Mouse (Mus musculus): ENCODE measurements at regions not wholly inside any gene's neighbourhood (a gene's known extent, or its start where the extent isn't known, plus 50 kb on each side); places are given as distances from the start of the nearest gene placed in this dataset.

DNA sequence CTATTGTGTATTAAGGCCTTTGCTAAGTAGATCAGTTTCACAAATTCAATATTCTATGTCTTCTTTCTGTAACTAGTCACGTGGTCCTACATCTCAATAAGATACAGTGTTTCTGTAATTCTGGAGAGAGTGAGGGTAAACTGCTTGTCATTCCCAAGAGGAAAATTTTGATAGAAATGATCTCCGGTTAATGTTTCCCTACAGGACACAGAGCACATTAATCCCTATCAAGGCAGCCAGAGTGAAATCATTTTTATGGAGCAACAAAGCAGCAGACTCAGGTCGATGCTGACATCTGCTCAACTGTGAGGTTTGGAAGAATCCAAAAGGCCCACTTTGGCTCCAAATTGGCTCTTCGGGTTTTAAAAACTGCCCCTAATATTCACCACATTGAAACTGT lies 451.7 kb downstream of the Arl4a start:
- no peak for DNase-seq

GRCm38 (mm10) chr12:39577610-39578009 lies 460.2 kb downstream of the Arl4a start:
- no peak for DNase-seq

DNA sequence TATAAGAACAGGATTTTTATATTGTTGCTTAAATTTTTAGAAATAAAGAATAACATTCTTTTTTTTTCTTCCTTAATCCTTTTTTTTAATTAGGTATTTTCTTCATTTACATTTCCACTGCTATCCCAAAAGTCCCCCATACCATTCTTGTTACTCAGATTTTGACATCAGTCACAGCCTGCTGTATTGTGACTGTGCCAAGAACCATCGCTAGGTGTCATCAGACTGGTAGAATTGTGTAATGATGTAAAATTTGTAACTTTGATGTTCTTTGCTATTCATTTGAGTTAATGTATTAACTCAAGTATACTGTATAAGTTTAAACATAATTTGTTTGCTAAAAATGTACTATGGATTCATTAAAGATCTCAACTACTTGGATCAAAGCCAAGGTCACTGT lies 465.0 kb downstream of the Arl4a start:
- DNase-seq, result no peak

DNA sequence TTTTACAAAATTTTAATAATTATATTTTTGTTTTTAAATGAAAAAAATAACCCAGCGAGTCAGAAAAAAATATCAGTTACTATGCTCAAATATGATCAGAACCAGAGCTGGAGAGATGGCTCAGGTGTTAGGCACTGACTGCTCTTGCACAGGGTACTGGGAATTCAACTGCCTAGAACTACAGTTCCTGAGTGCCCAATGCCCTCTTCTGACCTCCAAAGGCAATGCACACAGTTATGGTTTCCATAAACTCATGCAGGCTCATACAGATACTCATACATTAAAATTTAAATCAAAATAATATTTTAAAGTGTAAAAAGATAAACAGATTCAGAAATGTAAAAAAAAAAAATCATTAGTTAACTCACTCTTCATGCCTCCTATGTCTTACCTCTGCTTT lies 465.7 kb downstream of the Arl4a start:
- no peak for DNase-seq

DNA sequence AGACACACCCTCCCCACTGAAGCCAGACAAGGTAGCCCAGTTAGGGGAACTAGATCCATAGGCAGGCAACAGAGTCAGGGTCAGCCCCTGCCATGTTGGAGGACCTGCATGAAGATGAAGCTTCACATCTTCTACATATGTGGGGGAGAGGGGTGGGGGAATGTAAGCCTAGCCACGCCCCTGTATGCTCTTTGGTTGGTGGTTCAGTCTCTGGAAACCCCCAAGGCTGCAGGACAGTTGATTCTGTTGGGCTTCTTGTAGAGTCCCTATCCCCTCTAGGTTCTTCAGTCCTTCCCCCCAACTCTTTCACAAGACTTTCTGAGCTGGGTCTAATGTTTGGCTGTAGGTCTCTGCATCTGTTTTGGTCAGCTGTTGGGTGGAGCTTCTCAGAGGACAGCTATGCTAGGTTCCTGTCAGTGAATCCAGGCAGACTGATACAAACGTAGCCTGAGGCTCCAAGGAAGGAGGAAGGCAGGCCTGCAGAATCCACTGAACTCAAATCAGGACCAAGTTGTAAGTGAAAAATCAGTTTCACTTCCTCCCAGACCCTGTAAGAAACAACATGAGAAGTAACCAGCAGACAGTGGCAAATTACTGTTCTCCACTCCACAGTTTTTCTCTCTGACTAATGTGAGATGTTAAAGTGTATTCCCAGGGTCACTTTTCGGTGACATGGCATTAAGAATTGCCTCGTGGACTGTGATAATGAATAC lies 476.9 kb downstream of the Arl4a start:
- no peak for DNase-seq

GRCm38 (mm10) chr12:39558491-39558890 lies 479.3 kb downstream of the Arl4a start:
- DNase-seq, result no peak

DNA sequence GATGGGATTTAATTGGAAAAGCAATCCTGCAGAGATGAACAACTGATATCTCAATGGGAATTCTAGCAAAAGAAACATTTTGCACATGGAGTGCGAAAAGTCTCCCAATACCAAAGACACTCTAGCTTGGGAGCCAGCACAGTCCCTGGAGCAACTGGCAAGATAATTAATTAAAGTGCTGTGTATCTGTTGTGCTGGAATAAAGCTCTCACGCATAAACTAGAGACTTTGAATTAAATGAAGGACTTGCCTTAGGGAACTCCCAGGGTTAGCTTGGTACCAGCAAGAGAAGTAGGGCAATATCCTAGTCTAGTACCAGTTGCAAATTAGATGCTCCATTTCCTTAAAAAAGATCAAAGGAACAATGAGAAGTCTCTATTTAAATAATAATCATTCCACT lies 501.5 kb downstream of the Arl4a start:
- DNase-seq, result no peak

DNA sequence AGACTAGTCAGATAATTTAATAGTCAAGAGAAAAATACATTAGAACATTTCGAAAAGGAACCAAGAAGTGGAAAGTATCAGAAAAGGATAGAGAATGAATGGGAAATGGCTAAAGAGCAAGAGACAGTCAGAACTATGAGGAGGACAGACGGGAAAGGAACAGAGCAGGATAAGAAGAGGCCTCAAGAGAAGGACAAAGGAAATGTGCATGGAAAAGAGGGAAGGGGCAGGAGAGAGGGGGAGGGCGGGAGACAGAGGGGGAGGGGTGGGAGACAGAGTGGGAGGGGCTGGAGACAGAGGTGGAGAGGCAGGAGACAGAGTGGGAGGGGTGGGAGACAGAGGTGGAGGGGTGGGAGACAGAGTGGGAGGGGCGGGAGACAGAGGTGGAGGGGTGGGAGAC lies 509.7 kb downstream of the Arl4a start:
- no peak for DNase-seq

DNA sequence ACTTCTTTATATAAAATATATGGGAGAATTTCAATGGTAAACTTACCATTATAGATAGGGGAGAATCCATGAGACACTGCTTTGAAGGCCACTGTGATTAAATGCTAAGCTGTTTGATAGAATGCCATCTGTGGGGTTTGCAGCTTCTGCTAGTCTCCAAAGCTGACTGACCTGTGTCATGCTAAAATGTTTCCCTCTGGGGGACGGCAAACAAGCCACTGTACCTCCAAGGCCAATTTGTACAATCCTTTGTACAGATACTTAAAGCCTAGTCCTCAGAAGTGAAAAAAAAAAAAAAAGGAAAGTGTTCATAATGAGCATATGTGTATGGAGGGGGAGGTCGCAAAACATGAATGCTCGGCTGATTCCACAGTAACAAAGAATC lies 510.6 kb downstream of the Arl4a start:
- no peak for DNase-seq

DNA sequence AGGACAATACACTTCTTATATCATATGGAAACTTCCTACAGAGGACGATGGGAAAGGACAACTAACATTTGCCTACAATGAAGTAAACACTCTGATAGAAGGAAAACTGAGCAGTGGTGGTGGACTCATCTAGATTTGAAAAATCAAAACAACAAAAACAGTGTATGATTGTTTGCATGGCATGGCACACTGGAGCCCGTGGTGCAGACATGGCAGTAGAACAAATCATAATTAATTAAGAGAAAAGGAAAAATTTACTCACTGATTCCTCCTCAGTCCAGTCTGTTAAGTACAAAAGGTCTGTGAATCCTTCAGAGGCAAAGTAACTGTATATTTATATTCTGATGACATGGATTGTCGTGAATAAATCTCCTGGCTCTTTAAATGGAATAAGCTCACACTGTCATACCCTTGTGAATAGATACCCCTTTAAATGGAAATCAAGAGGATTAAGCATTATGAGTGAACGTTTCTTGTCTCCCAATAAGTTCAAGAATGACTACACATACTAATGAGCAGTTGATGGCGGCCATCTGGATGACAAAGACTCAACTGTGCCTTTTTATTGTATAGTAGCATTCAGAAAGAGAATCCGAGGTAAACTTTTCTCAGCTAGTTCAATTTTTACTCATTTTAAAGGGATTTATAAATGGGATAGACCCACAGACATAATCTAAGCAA lies 511.1 kb downstream of the Arl4a start:
- DNase-seq, result no peak

- no peak for DNase-seq
Measured at GRCm38 (mm10) chr12:39515690-39516089, 522.1 kb downstream of the Arl4a start.

DNA sequence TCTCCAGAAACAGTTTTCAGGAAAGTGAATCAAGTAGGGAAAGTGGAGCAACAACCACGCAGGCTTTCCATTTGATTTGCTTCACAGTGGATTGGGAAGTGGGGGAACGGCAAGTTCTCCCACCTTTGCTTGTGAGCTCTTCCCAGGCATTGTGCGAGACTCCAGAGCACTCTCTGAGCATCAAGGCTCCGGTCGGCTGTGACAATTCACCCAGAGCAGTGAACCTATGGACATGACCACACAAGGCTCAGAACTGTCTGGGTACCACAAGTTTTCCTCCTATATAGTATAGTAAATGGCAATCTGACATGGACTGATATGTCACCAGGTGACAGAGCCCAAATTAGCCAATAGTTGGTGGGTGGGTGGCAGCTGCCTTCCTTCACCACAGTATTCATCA lies 527.0 kb downstream of the Arl4a start:
- no peak for DNase-seq

DNA sequence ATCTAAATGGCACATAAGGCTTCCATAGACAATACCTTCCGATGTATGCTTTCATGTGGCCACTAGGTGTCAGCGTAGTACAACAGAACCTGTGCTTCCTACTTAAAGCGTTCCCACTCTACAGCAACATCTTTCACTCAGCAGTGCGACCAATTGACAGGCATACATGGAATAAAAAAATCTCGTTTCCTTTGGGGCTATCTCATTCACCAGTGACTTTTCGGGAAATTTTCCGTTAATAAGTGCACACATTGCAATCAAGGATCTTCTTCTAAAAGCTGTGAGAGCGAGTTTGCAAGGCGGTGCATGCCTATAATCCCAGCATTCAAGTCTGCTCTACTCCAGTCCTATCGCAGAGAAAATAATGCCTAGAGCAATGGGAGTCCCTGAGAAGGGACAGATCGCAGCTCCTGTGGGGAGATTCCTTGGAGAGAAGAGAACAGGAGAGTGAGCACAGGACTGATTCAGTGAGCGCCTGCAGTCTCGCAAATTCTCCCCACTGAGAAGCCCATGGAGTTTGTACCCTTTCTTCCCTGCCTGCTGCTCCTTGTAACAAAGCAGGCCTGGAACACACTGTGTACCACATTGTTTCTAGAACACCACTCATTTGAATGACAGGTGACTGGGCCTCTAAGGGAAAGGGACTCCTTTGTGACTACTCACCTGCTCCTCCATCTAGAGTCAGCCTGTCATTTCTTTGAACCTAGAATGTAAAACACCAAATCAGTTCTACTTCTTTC lies 527.6 kb downstream of the Arl4a start:
- DNase-seq, result peak; percentile 69 to 72

- DNase-seq, result peak; percentile 24 to 31
Measured at GRCm38 (mm10) chr12:39496203-39496602, 541.6 kb downstream of the Arl4a start.

- DNase-seq, result peak in 1 of 2 experiments; percentile 8
Measured at GRCm38 (mm10) chr12:39493578-39494218, 544.1 kb downstream of the Arl4a start.

GRCm38 (mm10) chr12:39493114-39493513 lies 544.7 kb downstream of the Arl4a start:
- DNase-seq, result no peak

DNA sequence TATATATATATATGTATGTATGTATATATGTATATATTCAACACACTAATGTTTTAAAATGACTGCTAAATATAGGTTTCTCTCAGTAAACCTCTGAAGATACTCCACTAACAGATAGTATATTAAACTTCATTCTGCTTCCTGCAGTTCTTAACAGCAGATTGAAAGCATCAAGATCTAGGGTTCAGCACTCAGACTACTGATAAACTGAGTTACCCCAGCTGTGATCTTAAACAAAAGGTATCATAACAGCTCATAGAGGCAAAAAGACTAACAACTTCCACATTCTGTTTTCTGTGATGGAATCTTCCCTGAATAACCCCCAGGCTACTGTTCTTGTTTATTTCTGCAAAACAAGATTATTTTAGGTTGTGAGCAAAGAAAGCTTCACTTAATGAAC lies 564.8 kb downstream of the Arl4a start:
- DNase-seq, result no peak

Data from kidney, postnatal 4 days (tissue).